Mouse (Mus musculus) embryonic facial prominence, embryonic 10.5 days (tissue): ENCODE data around the gene Cdh1. TPM values are rescaled to one million over a fixed set of nuclear protein-coding genes. Genes with fewer than 3 reads are reported as not detected.
"Not testable (repeated sequence)": the region's sequence is repeated elsewhere in the genome, so short reads cannot be mapped to it uniquely, and the experiment has no call there.

Experiments
- DNase-seq: peaks from one replicate; pipeline ENCODE4 v3.0.0-alpha.2; 2017; ENCODE audit warnings: low spot score
- H3K27ac ChIP-seq: fragments of 300-500 bp; sonication (generic); replicated peaks from 2 replicates; pipeline ENCODE4 v1.5.1; 2016; ENCODE audit warnings: mild to moderate bottlenecking
- H3K27me3 ChIP-seq: fragments of 300-500 bp; sonication (generic); replicated peaks from 2 replicates; pipeline ENCODE4 v1.6.1; 2016; ENCODE audit warnings: low read depth, mild to moderate bottlenecking; ENCODE audit not compliant: poor library complexity, severe bottlenecking
- H3K36me3 ChIP-seq: fragments of 300-500 bp; sonication (generic); replicated peaks from 2 replicates; pipeline ENCODE4 v1.6.1; 2016; ENCODE audit warnings: mild to moderate bottlenecking, moderate library complexity
- H3K4me1 ChIP-seq: fragments of 300-500 bp; sonication (generic); 2 replicates; pipeline ENCODE4 v1.6.1; 2016
- H3K4me3 ChIP-seq: fragments of 300-500 bp; sonication (generic); 2 replicates; pipeline ENCODE4 v1.5.1; 2016; ENCODE audit warnings: mild to moderate bottlenecking, moderate library complexity
- H3K9me3 ChIP-seq: fragments of 300-500 bp; sonication (generic); 2 replicates; pipeline ENCODE4 v1.6.1; 2016; ENCODE audit warnings: mild to moderate bottlenecking
- WGBS: fragments of 180-500 bp; shearing (Covaris S2); methylation state at CpG from one replicate; pipeline ENCODE4 v1.1.7; 2016; 5-methylcytosine and 5-hydroxymethylcytosine counted together
- polyA plus RNA-seq: library from polyadenylated mRNA; unstranded; fragments of >200 nt; fragmentation: Nextera tagmentation; extraction: Ambion mirVana; gene quantifications from 2 replicates; pipeline ENCODE4 v1.2.1, GENCODE M21; 2016

Cdh1 gene
- polyA plus RNA-seq, 1 experiment from 2014 or later: 22.1 TPM

- Histone ChIP-seq H3K27ac (no peak overlapping the region), H3K27me3 (no peaks in the 10 kb centered on the region; the same call in 1 of the 2 replicates), H3K36me3 (no peaks in the 10 kb centered on the region), H3K4me3 (no peak overlapping the region), H3K4me1 (peaks cover 19% of the 10 kb centered on the region), H3K9me3 (no peaks in the 10 kb centered on the region)
- whole genome bisulfite sequencing: 82% methylated on average over 4 of the region's 4 CpGs
- DNase-seq: no peak
Observed at GRCm38 (mm10) chr8:106574283-106574682, 28.9 kb upstream of the Cdh1 start.

GRCm38 (mm10) chr8:106576849-106577555 is 26.1 kb upstream of the Cdh1 start:
- Histone ChIP-seq H3K4me3 (no peak overlapping the region), H3K27ac (no peak overlapping the region), H3K4me1 (peaks cover 19% of the 10 kb centered on the region), H3K36me3 (no peaks in the 10 kb centered on the region), H3K9me3 (no peaks in the 10 kb centered on the region), H3K27me3 (no peaks in the 10 kb centered on the region)
- 44% methylated on average over 6 of the region's 6 CpGs for WGBS
- DNase-seq: no peak

GRCm38 (mm10) chr8:106579510-106579909 is 23.6 kb upstream of the Cdh1 start:
- WGBS: 67% methylated on average over 2 of the region's 2 CpGs
- Histone ChIP-seq H3K36me3 (no peaks in the 10 kb centered on the region), H3K27ac (no peak overlapping the region), H3K4me1 (peaks cover 19% of the 10 kb centered on the region), H3K9me3 (no peaks in the 10 kb centered on the region), H3K4me3 (no peak overlapping the region), H3K27me3 (no peaks in the 10 kb centered on the region)
- no peak for DNase-seq

- no peaks in the 10 kb centered on the region for H3K36me3 ChIP-seq
- no peak overlapping the region for H3K27ac ChIP-seq
- no peak for DNase-seq
- H3K4me3 ChIP-seq: no peak overlapping the region
- no peaks in the 10 kb centered on the region for H3K9me3 ChIP-seq
- H3K4me1 ChIP-seq: peaks cover 19% of the 10 kb centered on the region
- no peaks in the 10 kb centered on the region for H3K27me3 ChIP-seq
- WGBS: 74% methylated on average over 6 of the region's 6 CpGs
Observed at GRCm38 (mm10) chr8:106581344-106582088, 21.6 kb upstream of the Cdh1 start.

- WGBS: 80% methylated on average over 11 of the region's 11 CpGs
- no peaks in the 10 kb centered on the region for H3K4me1 ChIP-seq
Observed at GRCm38 (mm10) chr8:106584942-106585670, 18.0 kb upstream of the Cdh1 start.

GRCm38 (mm10) chr8:106585671-106586037 is 17.5 kb upstream of the Cdh1 start:
- Histone ChIP-seq H3K27me3 (no peaks in the 10 kb centered on the region), H3K4me3 (no peak overlapping the region), H3K27ac (no peak overlapping the region), H3K4me1 (no peaks in the 10 kb centered on the region), H3K9me3 (no peaks in the 10 kb centered on the region), H3K36me3 (no peaks in the 10 kb centered on the region)
- 91% methylated on average over 3 of the region's 3 CpGs for WGBS
- DNase-seq: no peak

More at GRCm38 (mm10) chr8:106584942-106585670, 18.0 kb upstream of the Cdh1 start:
- no peak overlapping the region for H3K27ac ChIP-seq
- DNase-seq: no peak
- no peaks in the 10 kb centered on the region for H3K27me3 ChIP-seq
- H3K4me3 ChIP-seq: no peak overlapping the region
- H3K36me3 ChIP-seq: no peaks in the 10 kb centered on the region
- H3K9me3 ChIP-seq: no peaks in the 10 kb centered on the region

GRCm38 (mm10) chr8:106586896-106587295 is 16.3 kb upstream of the Cdh1 start:
- no peak for DNase-seq
- no peaks in the 10 kb centered on the region for H3K36me3 ChIP-seq
- WGBS: 86% methylated on average over 8 of the region's 8 CpGs
- H3K9me3 ChIP-seq: no peaks in the 10 kb centered on the region
- no peak overlapping the region for H3K27ac ChIP-seq
- no peak overlapping the region for H3K4me3 ChIP-seq
- no peaks in the 10 kb centered on the region for H3K27me3 ChIP-seq
- no peaks in the 10 kb centered on the region for H3K4me1 ChIP-seq

GRCm38 (mm10) chr8:106588443-106589431 is 14.4 kb upstream of the Cdh1 start:
- DNase-seq: no peak

GRCm38 (mm10) chr8:106592458-106592857 is 10.7 kb upstream of the Cdh1 start:
- DNase-seq: no peak
- Histone ChIP-seq H3K36me3 (no peaks in the 10 kb centered on the region), H3K4me1 (0 out of 2 replicates have a peak, but pooled peaks cover 3% of the 10 kb centered on the region), H3K4me3 (no peak overlapping the region), H3K27ac (no peak overlapping the region), H3K27me3 (no peaks in the 10 kb centered on the region), H3K9me3 (no peaks in the 10 kb centered on the region)
- WGBS: 66% methylated on average over 3 of the region's 3 CpGs

More at GRCm38 (mm10) chr8:106588443-106589431, 14.4 kb upstream of the Cdh1 start:
- H3K4me1 ChIP-seq: no peaks in the 10 kb centered on the region
- no peak overlapping the region for H3K4me3 ChIP-seq
- no peaks in the 10 kb centered on the region for H3K27me3 ChIP-seq
- H3K9me3 ChIP-seq: no peaks in the 10 kb centered on the region
- WGBS: 66% methylated on average over 3 of the region's 3 CpGs
- no peaks in the 10 kb centered on the region for H3K36me3 ChIP-seq
- H3K27ac ChIP-seq: no peak overlapping the region

GRCm38 (mm10) chr8:106595623-106596022 is 7.5 kb upstream of the Cdh1 start:
- H3K27ac ChIP-seq, H3K36me3 ChIP-seq, H3K4me1 ChIP-seq, DNase-seq, H3K4me3 ChIP-seq, H3K9me3 ChIP-seq: not testable (repeated sequence)
- WGBS: 87% methylated on average over 3 of the region's 3 CpGs
- peaks cover 12% of the 10 kb centered on the region for H3K27me3 ChIP-seq

- WGBS: 92% methylated on average over 5 of the region's 5 CpGs
- 0 out of 2 replicates have a peak, but pooled peaks cover 3% of the 10 kb centered on the region for H3K4me1 ChIP-seq
- peaks cover 26% of the 10 kb centered on the region for H3K27me3 ChIP-seq
- no peaks in the 10 kb centered on the region for H3K9me3 ChIP-seq
- H3K27ac ChIP-seq: no peak overlapping the region
- DNase-seq: no peak
- no peaks in the 10 kb centered on the region for H3K36me3 ChIP-seq
- H3K4me3 ChIP-seq: no peak overlapping the region
Observed at GRCm38 (mm10) chr8:106597067-106597466, 6.1 kb upstream of the Cdh1 start.
